Mouse (Mus musculus) intestine, embryonic 14.5 days (tissue): Measurements from ENCODE around the gene Vsig10. TPM values are rescaled to one million over a fixed set of nuclear protein-coding genes. Genes with fewer than 3 reads are reported as not detected.

Source experiments
- ATAC-seq: fragments of 200-750 bp; cut with Nextera tagmentation; replicated peaks from 2 replicates; pipeline ENCODE4 v1.8.0; 2017; ENCODE audit warnings: low read depth, moderate number of reproducible peaks, moderate TSS enrichment, moderate library complexity; ENCODE audit not compliant: low FRiP score, low TSS enrichment
- DNase-seq: peaks from one replicate; pipeline ENCODE4 v3.0.0-alpha.2; 2018; ENCODE audit warnings: low spot score
- H3K27ac ChIP-seq: fragments of 300-500 bp; sonication (generic); 2 replicates; pipeline ENCODE4 v1.5.1; 2014; ENCODE audit warnings: low read depth, mild to moderate bottlenecking, control low read depth
- H3K27me3 ChIP-seq: fragments of 300-500 bp; sonication (generic); replicated peaks from 2 replicates; pipeline ENCODE4 v1.6.1; 2014; ENCODE audit warnings: low read length, control low read depth; ENCODE audit not compliant: control insufficient read depth, insufficient read depth
- H3K36me3 ChIP-seq: fragments of 300-500 bp; sonication (generic); 2 replicates; pipeline ENCODE4 v1.6.1; 2014; ENCODE audit warnings: low read length, control low read depth; ENCODE audit not compliant: control insufficient read depth, insufficient read depth
- H3K4me1 ChIP-seq: fragments of 300-500 bp; sonication (generic); replicated peaks from 2 replicates; pipeline ENCODE4 v1.6.1; 2014; ENCODE audit warnings: low read length, control low read depth, mixed read lengths; ENCODE audit not compliant: control insufficient read depth, insufficient read depth
- H3K4me2 ChIP-seq: fragments of 300-500 bp; sonication (generic); 2 replicates; pipeline ENCODE4 v1.6.1; 2014; ENCODE audit warnings: low read length
- H3K4me3 ChIP-seq: fragments of 300-500 bp; sonication (generic); 2 replicates; pipeline ENCODE4 v1.5.1; 2014; ENCODE audit warnings: low read depth, low read length, control low read depth, mixed read lengths
- H3K9ac ChIP-seq: fragments of 300-500 bp; sonication (generic); 2 replicates; pipeline ENCODE4 v1.6.1; 2014; ENCODE audit warnings: mild to moderate bottlenecking, low read length
- H3K9me3 ChIP-seq: fragments of 300-500 bp; sonication (generic); 2 replicates; pipeline ENCODE4 v1.6.1; 2016; ENCODE audit warnings: low read length, control low read depth; ENCODE audit not compliant: control insufficient read depth
- WGBS: fragments of 180-500 bp; shearing (Covaris S2); extraction: QIAGEN DNeasy Blood & Tissue Kit; methylation state at CpG from one replicate; pipeline ENCODE4 v1.1.7; 2014; 5-methylcytosine and 5-hydroxymethylcytosine counted together
- polyA plus RNA-seq: library from polyadenylated mRNA; unstranded; fragments of >200 nt; fragmentation: Nextera tagmentation; extraction: Ambion mirVana; gene quantifications from 2 replicates; pipeline ENCODE4 v1.2.1, GENCODE M21; 2014

The Vsig10 gene
- polyA plus RNA-seq: 10.0 and 10.9 TPM in 2 replicates

GRCm38 (mm10) chr5:117318741-117319629, at the start of gene Vsig10:
TSS of gene Vsig10 (plus strand) at chr5:117319083.
- Histone ChIP-seq H3K27ac (peak within 1 kb of the TSS; percentile 87), H3K27me3 (no peaks in the 10 kb centered on the region)
- WGBS: under 1% methylated on average over 78 of the region's 81 CpGs

DNA sequence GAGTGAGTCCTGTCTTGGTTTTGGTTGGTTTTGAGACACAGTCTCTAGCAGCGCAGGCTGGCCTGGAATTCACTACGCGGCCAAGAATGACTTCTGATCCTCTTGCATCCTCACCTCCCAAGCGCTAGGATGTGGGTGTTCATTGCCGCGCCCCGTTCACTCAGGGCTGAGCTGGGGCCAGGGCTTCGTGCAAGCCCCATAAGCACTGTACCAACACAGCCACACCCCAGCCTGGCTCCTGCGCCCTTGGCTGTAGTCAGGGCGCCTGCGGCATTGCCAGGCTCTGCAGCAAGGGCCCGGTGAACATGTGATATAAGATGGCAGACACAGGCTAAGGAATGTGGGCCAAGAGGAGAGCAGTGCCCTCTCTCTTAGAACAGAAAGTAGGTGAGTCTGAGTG, 49.5 kb upstream of the Vsig10 start:
- no peak for DNase-seq
- no peak overlapping the region for H3K27ac ChIP-seq
- no peak overlapping the region for H3K4me2 ChIP-seq
- no peaks in the 10 kb centered on the region for H3K27me3 ChIP-seq
- no peaks in the 10 kb centered on the region for H3K9me3 ChIP-seq
- H3K9ac ChIP-seq: no peak overlapping the region
- no peaks in the 10 kb centered on the region for H3K4me1 ChIP-seq
- H3K36me3 ChIP-seq: peaks cover 21% of the 10 kb centered on the region
- no peak for ATAC-seq
- no peak overlapping the region for H3K4me3 ChIP-seq
- 95% methylated on average over 12 of the region's 12 CpGs for WGBS

More at GRCm38 (mm10) chr5:117318741-117319629, at the start of gene Vsig10:
- DNase-seq (peak; percentile 87), ATAC-seq (peak; percentile 74)
- Histone ChIP-seq H3K9me3 (no peaks in the 10 kb centered on the region), H3K9ac (peak within 1 kb of the TSS; percentile 85), H3K4me2 (peak within 1 kb of the TSS; percentile 90), H3K4me1 (peaks cover 14% of the 10 kb centered on the region), H3K4me3 (peak within 1 kb of the TSS; percentile 57), H3K36me3 (no peaks in the 10 kb centered on the region)

- ATAC-seq (no peak), DNase-seq (no peak)
- no peak overlapping the region for H3K9ac ChIP-seq
- no peaks in the 10 kb centered on the region for H3K9me3 ChIP-seq
- WGBS: 90% methylated on average over 14 of the region's 14 CpGs
- 0 out of 2 replicates have a peak, but pooled peaks cover 6% of the 10 kb centered on the region for H3K36me3 ChIP-seq
- no peak overlapping the region for H3K4me3 ChIP-seq
- H3K27ac ChIP-seq: no peak overlapping the region
- H3K4me2 ChIP-seq: no peak overlapping the region
- no peaks in the 10 kb centered on the region for H3K27me3 ChIP-seq
- no peaks in the 10 kb centered on the region for H3K4me1 ChIP-seq
Observed at GRCm38 (mm10) chr5:117271945-117272344, 46.9 kb upstream of the Vsig10 start.

GRCm38 (mm10) chr5:117274817-117275216, 44.1 kb upstream of the Vsig10 start:
- Histone ChIP-seq H3K9me3 (no peaks in the 10 kb centered on the region), H3K4me3 (no peak overlapping the region), H3K27me3 (no peaks in the 10 kb centered on the region), H3K4me2 (no peak overlapping the region), H3K4me1 (no peaks in the 10 kb centered on the region), H3K27ac (no peak overlapping the region), H3K9ac (no peak overlapping the region), H3K36me3 (0 out of 2 replicates have a peak, but pooled peaks cover 6% of the 10 kb centered on the region)
- ATAC-seq: no peak
- no peak for DNase-seq
- WGBS: 54% methylated on average over 5 of the region's 5 CpGs

DNA sequence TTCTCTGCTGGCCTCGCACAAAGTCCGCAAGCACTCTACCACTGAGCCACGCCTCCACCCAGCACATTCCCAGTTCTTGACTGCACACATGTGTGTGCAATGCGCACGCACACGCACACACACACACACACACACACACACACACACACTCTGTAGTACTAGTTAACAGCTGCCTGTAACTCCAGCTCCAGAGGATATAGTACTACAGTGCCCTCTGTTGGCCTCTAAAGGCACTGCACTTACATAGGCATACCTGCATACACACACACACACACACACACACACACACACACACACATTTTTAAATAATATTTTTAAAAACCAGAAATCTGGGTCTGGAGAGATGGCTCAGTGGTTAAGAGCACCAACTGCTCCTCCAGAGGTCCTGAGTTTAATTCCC, 41.1 kb upstream of the Vsig10 start:
- Histone ChIP-seq H3K9me3 (no peaks in the 10 kb centered on the region), H3K27me3 (no peaks in the 10 kb centered on the region), H3K27ac (no peak overlapping the region), H3K4me1 (no peaks in the 10 kb centered on the region), H3K4me3 (no peak overlapping the region), H3K4me2 (no peak overlapping the region), H3K9ac (no peak overlapping the region), H3K36me3 (peaks cover 20% of the 10 kb centered on the region)
- 97% methylated on average over 6 of the region's 6 CpGs for WGBS
- DNase-seq (no peak), ATAC-seq (no peak)

DNA sequence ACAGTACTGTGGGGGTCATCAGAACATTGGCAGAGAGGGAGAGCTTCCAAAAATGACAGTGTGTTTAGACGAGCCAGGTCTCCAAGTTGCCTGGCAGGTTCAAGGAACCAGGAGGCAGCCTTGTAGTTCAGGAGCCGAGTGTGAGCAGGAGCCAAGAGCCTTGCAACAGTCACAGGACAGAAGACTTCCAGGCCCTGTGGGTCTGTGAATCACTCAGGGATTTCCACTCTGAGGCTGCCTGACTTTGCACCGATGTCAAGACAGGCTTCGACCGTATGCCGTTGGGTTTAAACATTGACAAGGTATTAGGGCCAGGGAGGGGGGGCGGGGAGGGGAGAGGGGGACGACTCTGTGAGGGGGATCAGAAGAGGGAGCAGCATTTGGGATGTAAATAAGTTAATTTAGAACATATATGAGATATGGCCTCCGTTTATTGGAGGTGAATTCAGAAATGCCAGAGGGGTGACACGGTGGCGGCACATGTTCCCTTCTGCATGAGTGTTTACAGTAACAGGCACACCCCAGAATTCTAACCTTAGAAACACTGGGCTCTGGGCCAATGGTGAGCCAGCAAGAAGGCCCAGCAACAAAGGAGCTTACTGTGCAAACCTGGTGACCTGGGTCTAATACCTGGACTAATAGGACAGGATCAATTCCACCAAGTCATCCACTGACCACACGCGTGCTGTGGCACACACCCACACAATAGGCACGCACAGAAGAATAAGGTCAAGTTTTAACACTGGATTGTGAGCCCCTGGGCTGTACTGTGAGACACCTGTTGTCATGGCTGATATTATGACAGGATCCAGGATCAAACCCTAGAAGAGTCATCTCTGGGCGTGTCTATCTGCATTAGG, 39.8 kb upstream of the Vsig10 start:
- no peak overlapping the region for H3K4me3 ChIP-seq
- H3K9ac ChIP-seq: no peak overlapping the region
- WGBS: 81% methylated on average over 15 of the region's 15 CpGs
- no peaks in the 10 kb centered on the region for H3K27me3 ChIP-seq
- no peak overlapping the region for H3K4me2 ChIP-seq
- DNase-seq (no peak), ATAC-seq (peak; percentile 24; the same call in 1 of the 2 replicates)
- no peaks in the 10 kb centered on the region for H3K9me3 ChIP-seq
- no peak overlapping the region for H3K27ac ChIP-seq
- no peaks in the 10 kb centered on the region for H3K4me1 ChIP-seq
- H3K36me3 ChIP-seq: peaks cover 28% of the 10 kb centered on the region

GRCm38 (mm10) chr5:117279669-117280050, 39.2 kb upstream of the Vsig10 start:
- H3K9ac ChIP-seq: no peak overlapping the region

GRCm38 (mm10) chr5:117281536-117281935, 37.3 kb upstream of the Vsig10 start:
- no peak overlapping the region for H3K4me3 ChIP-seq
- WGBS: 85% methylated on average over 10 of the region's 10 CpGs
- peaks cover 46% of the 10 kb centered on the region for H3K36me3 ChIP-seq
- H3K4me2 ChIP-seq: no peak overlapping the region
- H3K9me3 ChIP-seq: no peaks in the 10 kb centered on the region
- DNase-seq (no peak), ATAC-seq (no peak; the same call in 1 of the 2 replicates)
- H3K27ac ChIP-seq: no peak overlapping the region
- no peak overlapping the region for H3K9ac ChIP-seq
- H3K27me3 ChIP-seq: no peaks in the 10 kb centered on the region
- peaks cover 13% of the 10 kb centered on the region for H3K4me1 ChIP-seq

More at GRCm38 (mm10) chr5:117279669-117280050, 39.2 kb upstream of the Vsig10 start:
- Histone ChIP-seq H3K27me3 (no peaks in the 10 kb centered on the region), H3K4me1 (no peaks in the 10 kb centered on the region; the same call in 1 of the 2 replicates), H3K4me3 (no peak overlapping the region), H3K9me3 (no peaks in the 10 kb centered on the region), H3K36me3 (peaks cover 34% of the 10 kb centered on the region), H3K27ac (no peak overlapping the region), H3K4me2 (no peak overlapping the region)
- ATAC-seq (peak; percentile 18; the same call in 1 of the 2 replicates), DNase-seq (no peak)
- 72% methylated on average over 4 of the region's 4 CpGs for WGBS
